Mouse (Mus musculus) gastrocnemius, postnatal 14 days (tissue): ENCODE results near the gene Olfr52. TPM values are rescaled to one million over a fixed set of nuclear protein-coding genes. Genes with fewer than 3 reads are reported as not detected.
"Not testable (repeated sequence)": the region's sequence is repeated elsewhere in the genome, so short reads cannot be mapped to it uniquely, and the experiment has no call there.

Experiments
- DNase-seq: peaks from one replicate; pipeline ENCODE4 v3.0.0; 2021; ENCODE audit warnings: mixed read lengths
- intact Hi-C: fragments of 180-260 bp; cut with DNase I; formaldehyde crosslinking; loops from one replicate; pipeline ENCODE4 v1.15.1; 2025; ENCODE audit warnings: low total_unique reads
- long read RNA-seq, 2 experiments: library from polyadenylated mRNA; stranded (forward); transcript quantifications; one replicate each; pipeline ENCODE4 v2.0.0; 2021
- total RNA-seq, 2 experiments: library from RNA; stranded (reverse); gene quantifications; 2 replicates each; pipeline ENCODE4 v1.2.3; 2021

Olfr52 gene
- total RNA-seq = not detected
- long read RNA-seq, experiment 1 = 0 reads
- long read RNA-seq, experiment 2 = 0 reads

- intact Hi-C loops = no loop called here
- no peak for DNase-seq
Observed at GRCm38 (mm10) chr2:86185583-86185982, at the start of gene Olfr52. Gene Olfr52, minus strand, starts transcription at chr2:86185683.

- DNase-seq = no peak
- intact Hi-C loops = no loop called here
Observed at GRCm38 (mm10) chr2:86231301-86231700, 45.8 kb upstream of the Olfr52 start, which contains the start of gene Olfr1047. Gene Olfr1047, minus strand, starts transcription at chr2:86231401.

GRCm38 (mm10) chr2:86219214-86219613 lies 33.7 kb upstream of the Olfr52 start, which contains the start of gene Olfr1046:
Gene Olfr1046, minus strand, starts transcription at chr2:86219314.
- no peak for DNase-seq
- intact Hi-C loops = no loop called here

- DNase-seq = no peak
- intact Hi-C loops = no loop called here
Observed at GRCm38 (mm10) chr2:86202909-86203308, 17.4 kb upstream of the Olfr52 start, which contains the start of gene Olfr1045. Gene Olfr1045, minus strand, starts transcription at chr2:86203009.

DNA sequence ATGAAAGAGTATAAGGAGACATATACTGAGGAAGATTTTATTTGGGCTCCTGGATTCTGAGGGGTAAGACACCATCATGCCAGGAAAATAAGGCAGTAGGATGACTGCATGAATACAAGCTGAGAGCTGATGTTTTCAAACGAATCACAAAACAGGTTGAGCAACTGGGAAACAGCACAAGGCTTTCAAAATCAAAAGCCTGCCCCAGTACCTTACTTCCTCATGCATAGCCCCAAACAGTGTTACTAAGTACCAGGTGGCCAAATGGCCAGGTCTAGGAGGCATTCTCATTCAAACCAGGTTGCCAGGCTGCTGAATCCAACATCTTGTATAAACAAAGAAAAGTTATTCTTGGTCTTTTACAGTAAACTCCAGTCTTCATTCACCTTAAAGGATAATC lies 10.4 kb upstream of the Olfr52 start:
- DNase-seq = no peak
- intact Hi-C loops = no loop called here

GRCm38 (mm10) chr2:86179950-86180349 lies 5.5 kb downstream of the Olfr52 start:
- intact Hi-C loops = no loop called here
- DNase-seq = no peak

DNA sequence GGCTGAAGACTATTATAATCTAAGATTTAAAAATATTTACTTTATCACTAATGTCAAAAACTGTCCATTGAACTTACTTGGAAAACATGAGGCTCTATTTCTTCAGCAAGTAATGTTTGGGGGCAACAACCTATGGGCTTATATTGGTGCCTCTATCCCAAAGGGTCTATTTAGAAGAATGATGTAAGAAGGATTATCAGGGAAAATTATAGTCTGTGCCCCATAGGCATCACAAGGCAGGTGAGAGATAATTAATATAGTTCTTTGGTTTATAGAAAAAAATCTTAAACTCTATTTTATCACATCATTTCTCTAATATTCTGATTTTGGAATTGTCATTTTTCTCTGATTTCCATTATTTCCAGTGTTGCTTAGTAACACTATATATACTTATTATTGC lies 7.8 kb downstream of the Olfr52 start, which contains the start of gene Olfr1044:
TSS of gene Olfr1044 (minus strand) at position 101 of the 400 bp plus-strand sequence.
- DNase-seq = no peak
- intact Hi-C loops = no loop called here

- intact Hi-C loops = not testable (repeated sequence)
Observed at GRCm38 (mm10) chr2:86175422-86175821, 10.1 kb downstream of the Olfr52 start.

GRCm38 (mm10) chr2:86167422-86167821 lies 18.1 kb downstream of the Olfr52 start, which contains the start of gene Olfr1043:
Gene Olfr1043, minus strand, starts transcription at chr2:86167522.
- no peak for DNase-seq
- intact Hi-C loops = no loop called here

More at GRCm38 (mm10) chr2:86175422-86175821, 10.1 kb downstream of the Olfr52 start:
- DNase-seq = not testable (repeated sequence)

DNA sequence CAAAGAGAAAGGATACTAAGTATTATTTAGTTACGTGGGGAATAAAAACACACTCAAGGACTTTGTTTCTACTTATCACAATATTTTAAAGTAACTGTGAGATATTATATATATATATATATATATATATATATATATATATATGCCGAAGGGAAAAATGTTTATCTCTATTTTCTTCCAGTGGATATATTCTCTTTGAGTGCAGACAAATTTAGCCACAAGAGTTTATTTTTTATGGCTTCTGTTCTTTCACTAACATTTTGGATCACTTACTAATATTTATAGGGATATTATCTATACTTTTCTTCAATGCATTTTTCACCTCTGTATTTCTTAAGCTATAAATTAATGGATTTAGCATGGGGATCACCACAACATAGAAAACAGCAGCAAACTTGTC lies 23.7 kb downstream of the Olfr52 start, which contains the start of gene Olfr1042:
TSS of gene Olfr1042 (minus strand) at position 101 of the 400 bp plus-strand sequence.
- intact Hi-C loops = no loop called here
- no peak for DNase-seq

- DNase-seq = no peak
- intact Hi-C loops = no loop called here
Observed at GRCm38 (mm10) chr2:86146632-86147031, 38.9 kb downstream of the Olfr52 start, which contains the start of gene Olfr1040. Gene Olfr1040, minus strand, starts transcription at chr2:86146732.

DNA sequence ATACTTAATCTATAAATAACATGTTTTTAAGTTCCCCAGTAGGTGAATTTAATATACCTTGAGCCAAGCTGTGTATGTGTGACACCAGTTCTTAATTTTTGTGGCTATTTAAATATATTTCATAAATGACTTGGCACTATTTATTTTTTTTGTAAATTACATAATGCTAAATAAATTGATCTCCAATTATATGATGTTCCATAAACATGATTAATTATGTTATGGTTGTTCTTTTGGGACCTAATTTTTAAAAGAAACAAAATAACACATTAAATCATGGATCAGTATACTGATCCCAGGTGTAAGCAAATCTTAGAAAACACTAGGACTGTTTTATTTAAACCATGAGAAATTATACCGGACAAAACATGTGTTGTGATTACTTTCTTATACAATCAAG lies 49.7 kb downstream of the Olfr52 start, which contains the start of gene Olfr1039:
TSS of gene Olfr1039 (minus strand) at position 101 of the 400 bp plus-strand sequence.
- intact Hi-C loops = no loop called here
- DNase-seq = no peak

Other genes with a start within 250 kb of the Olfr52 start
- gene Olfr1028, start 235.2 kb downstream of the Olfr52 start, total RNA-seq = not detected
- gene Olfr1029, start 211.8 kb downstream of the Olfr52 start, total RNA-seq = not detected
- not detected for gene Olfr1030, start 206.4 kb downstream of the Olfr52 start, total RNA-seq
- gene Olfr1031, start 195.4 kb downstream of the Olfr52 start, total RNA-seq = not detected
- not detected for gene Olfr1032, start 180.1 kb downstream of the Olfr52 start, total RNA-seq
- gene Olfr1033, start 165.1 kb downstream of the Olfr52 start, total RNA-seq = under 1 TPM in 1 of 2 experiments, not detected in 1; 0.64 TPM
- gene Olfr1034, start 139.8 kb downstream of the Olfr52 start, total RNA-seq = not detected
- gene Olfr1036, start 111.7 kb downstream of the Olfr52 start, total RNA-seq = not detected
- gene Olfr1037, start 98.3 kb downstream of the Olfr52 start, total RNA-seq = not detected
- not detected for gene Olfr1039, start 49.8 kb downstream of the Olfr52 start, total RNA-seq
- gene Olfr1040, start 39.0 kb downstream of the Olfr52 start, total RNA-seq = not detected
- gene Olfr1042, start 23.8 kb downstream of the Olfr52 start, total RNA-seq = not detected
- not detected for gene Olfr1043, start 18.2 kb downstream of the Olfr52 start, total RNA-seq
- not detected for gene Olfr1044, start 7.9 kb downstream of the Olfr52 start, total RNA-seq
- not detected for gene Olfr1045, start 17.3 kb upstream of the Olfr52 start, total RNA-seq
- not detected for gene Olfr1046, start 33.6 kb upstream of the Olfr52 start, total RNA-seq
- gene Olfr1047, start 45.7 kb upstream of the Olfr52 start, total RNA-seq = not detected
- not detected for gene Olfr1048, start 54.6 kb upstream of the Olfr52 start, total RNA-seq
- gene Olfr1049, start 72.6 kb upstream of the Olfr52 start, total RNA-seq = not detected
- gene Olfr1051, start 93.4 kb upstream of the Olfr52 start, total RNA-seq = not detected
- not detected for gene Olfr1052, start 106.8 kb upstream of the Olfr52 start, total RNA-seq
- not detected for gene Olfr1053, start 129.6 kb upstream of the Olfr52 start, total RNA-seq
- not detected for gene Olfr1054, start 149.8 kb upstream of the Olfr52 start, total RNA-seq
- not detected for gene Olfr1055, start 164.6 kb upstream of the Olfr52 start, total RNA-seq
- gene Olfr1056, start 176.8 kb upstream of the Olfr52 start, total RNA-seq = not detected
- gene Olfr1057, start 192.7 kb upstream of the Olfr52 start, total RNA-seq = not detected
- gene Olfr1058, start 202.9 kb upstream of the Olfr52 start, total RNA-seq = not detected
- not detected for gene Olfr1061, start 228.4 kb upstream of the Olfr52 start, total RNA-seq
- not detected for gene Olfr1062, start 241.1 kb upstream of the Olfr52 start, total RNA-seq